Mouse (Mus musculus) liver, postnatal 0 days (tissue): ENCODE measurements around the gene Mus81. TPM values are rescaled to one million over a fixed set of nuclear protein-coding genes. Genes with fewer than 3 reads are reported as not detected.

Experiments
- ATAC-seq: fragments of 200-750 bp; cut with Nextera tagmentation; 2 replicates; pipeline ENCODE4 v1.8.0; 2017; ENCODE audit warnings: mild to moderate bottlenecking, moderate library complexity
- DNase-seq: peaks from one replicate; pipeline ENCODE4 v3.0.0-alpha.2; 2016
- H3K27ac ChIP-seq: fragments of 300-500 bp; sonication (generic); 2 replicates; pipeline ENCODE4 v1.5.1; 2014; ENCODE audit warnings: antibody characterized with exemption, moderate library complexity, mild to moderate bottlenecking, low read depth
- H3K27me3 ChIP-seq: fragments of 300-500 bp; sonication (generic); 2 replicates; pipeline ENCODE4 v1.6.1; 2014; ENCODE audit warnings: low read length, control low read depth, mixed read lengths; ENCODE audit not compliant: insufficient read depth
- H3K36me3 ChIP-seq: fragments of 300-500 bp; sonication (generic); replicated peaks from 2 replicates; pipeline ENCODE4 v1.6.1; 2014; ENCODE audit warnings: mild to moderate bottlenecking, control low read depth, low read length, moderate library complexity, mixed read lengths; ENCODE audit not compliant: insufficient read depth
- H3K4me1 ChIP-seq: fragments of 300-500 bp; sonication (generic); 2 replicates; pipeline ENCODE4 v1.6.1; 2014; ENCODE audit warnings: antibody characterized with exemption, mild to moderate bottlenecking, control low read depth; ENCODE audit not compliant: insufficient read depth
- H3K4me2 ChIP-seq: fragments of 300-500 bp; sonication (generic); 2 replicates; pipeline ENCODE4 v1.6.1; 2014; ENCODE audit warnings: low read depth, mild to moderate bottlenecking, low read length, moderate library complexity, mixed read lengths
- H3K4me3 ChIP-seq: fragments of 300-500 bp; sonication (generic); 2 replicates; pipeline ENCODE4 v1.5.1; 2014; ENCODE audit warnings: low read depth, low read length
- H3K9ac ChIP-seq: fragments of 300-500 bp; sonication (generic); replicated peaks from 2 replicates; pipeline ENCODE4 v1.6.1; 2014; ENCODE audit warnings: mild to moderate bottlenecking, moderate library complexity
- H3K9me3 ChIP-seq: fragments of 300-500 bp; sonication (generic); 2 replicates; pipeline ENCODE4 v1.6.1; 2016; ENCODE audit warnings: mild to moderate bottlenecking, control low read depth, low read length, mixed read lengths
- CTCF ChIP-seq: sonication (generic); IDR thresholded peaks from 2 replicates; pipeline ENCODE4 v1.5.1; 2016; ENCODE audit warnings: antibody characterized with exemption, low read depth
- EP300 ChIP-seq: IDR thresholded peaks from 2 replicates; pipeline ENCODE4 v1.6.1; 2016; ENCODE audit warnings: antibody characterized with exemption, low read depth, mild to moderate bottlenecking
- WGBS: fragments of 180-500 bp; shearing (Covaris S2); extraction: QIAGEN DNeasy Blood & Tissue Kit; methylation state at CpG from one replicate; pipeline ENCODE4 v1.1.7; 2014; ENCODE audit not compliant: insufficient replicate concordance; 5-methylcytosine and 5-hydroxymethylcytosine counted together
- polyA plus RNA-seq: library from polyadenylated mRNA; unstranded; fragments of >200 nt; fragmentation: Nextera tagmentation; extraction: Ambion mirVana; gene quantifications from 2 replicates; pipeline ENCODE4 v1.2.1, GENCODE M21; 2015

The Mus81 gene
- polyA plus RNA-seq, 1 experiment from 2014 or later: 11.9 TPM

DNA sequence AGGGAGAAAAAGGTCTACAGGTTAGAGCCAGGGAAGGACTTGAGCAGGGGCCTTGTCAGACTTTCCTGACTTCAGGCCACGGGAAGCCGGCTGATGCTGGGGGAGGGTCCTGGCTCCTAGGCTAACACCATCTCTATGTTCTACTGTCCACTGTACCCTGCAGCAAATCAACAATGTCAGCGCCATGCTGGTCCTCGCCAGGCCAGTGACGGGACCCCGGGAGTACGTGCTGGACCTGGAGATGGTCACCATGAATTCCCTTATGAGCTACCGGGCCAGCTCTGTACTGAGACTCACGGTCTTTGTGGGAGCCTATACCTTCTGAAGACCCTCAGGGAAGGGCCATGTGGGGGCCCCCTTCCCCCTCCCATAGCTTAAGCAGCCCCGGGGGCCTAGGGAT lies 6.8 kb downstream of the Mus81 start:
- Histone ChIP-seq H3K27me3 (no peaks in the 10 kb centered on the region), H3K9me3 (no peaks in the 10 kb centered on the region), H3K27ac (no peak overlapping the region), H3K4me3 (no peak overlapping the region), H3K4me1 (no peaks in the 10 kb centered on the region), H3K9ac (no peak overlapping the region), H3K4me2 (no peak overlapping the region), H3K36me3 (peaks cover 18% of the 10 kb centered on the region)
- ATAC-seq (no peak), DNase-seq (no peak)
- TF ChIP-seq EP300 (no peak), CTCF (no peak)
- 89% methylated on average over 10 of the region's 10 CpGs for WGBS

DNA sequence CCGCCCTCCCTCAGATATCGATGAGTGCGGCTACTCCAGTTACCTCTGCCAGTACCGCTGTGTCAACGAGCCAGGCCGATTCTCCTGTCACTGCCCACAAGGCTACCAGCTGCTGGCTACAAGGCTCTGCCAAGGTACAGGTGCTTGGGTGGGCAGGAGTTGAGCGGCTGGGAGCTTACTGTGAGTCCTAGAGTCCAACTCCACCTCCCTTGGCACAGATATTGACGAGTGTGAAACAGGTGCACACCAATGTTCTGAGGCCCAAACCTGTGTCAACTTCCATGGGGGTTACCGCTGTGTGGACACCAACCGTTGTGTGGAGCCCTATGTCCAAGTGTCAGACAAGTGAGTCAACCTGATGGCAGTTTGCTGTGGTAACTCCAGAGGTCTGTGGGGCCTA lies 8.2 kb downstream of the Mus81 start:
- H3K4me1 ChIP-seq: no peaks in the 10 kb centered on the region
- ATAC-seq (peak; percentile 40), DNase-seq (no peak)
- H3K4me3 ChIP-seq: no peak overlapping the region
- 80% methylated on average over 10 of the region's 10 CpGs for WGBS
- no peak for TF ChIP-seq CTCF
- TF ChIP-seq EP300: no peak
- no peak overlapping the region for H3K9ac ChIP-seq
- H3K36me3 ChIP-seq: peaks cover 8% of the 10 kb centered on the region
- H3K27ac ChIP-seq: no peak overlapping the region
- no peak overlapping the region for H3K4me2 ChIP-seq
- H3K27me3 ChIP-seq: peaks cover 10% of the 10 kb centered on the region
- H3K9me3 ChIP-seq: no peaks in the 10 kb centered on the region

DNA sequence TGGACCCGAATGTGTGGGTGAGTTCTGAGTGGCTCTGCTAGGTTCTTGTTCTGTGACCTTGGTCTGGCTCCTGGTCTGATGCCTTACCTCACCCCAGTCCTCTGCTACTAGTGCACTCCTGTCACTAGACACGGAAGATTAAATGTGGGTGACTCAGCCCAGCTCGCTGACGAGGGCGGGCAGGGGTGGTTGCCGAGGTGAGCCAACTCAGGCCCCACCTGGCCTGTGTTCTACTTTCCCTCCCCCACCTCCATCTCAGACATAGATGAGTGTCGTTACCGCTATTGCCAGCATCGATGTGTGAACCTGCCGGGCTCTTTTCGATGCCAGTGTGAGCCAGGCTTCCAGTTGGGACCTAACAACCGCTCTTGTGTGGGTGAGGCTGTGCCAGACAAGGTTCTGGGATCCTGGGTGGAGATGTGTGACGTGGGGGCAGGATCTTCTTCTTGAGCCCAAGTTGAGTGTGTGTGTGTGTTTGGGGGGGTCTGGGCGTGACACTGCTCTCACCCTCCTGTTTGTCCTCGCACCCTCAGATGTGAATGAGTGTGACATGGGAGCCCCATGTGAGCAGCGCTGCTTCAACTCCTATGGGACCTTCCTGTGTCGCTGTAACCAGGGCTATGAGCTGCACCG lies 10.4 kb downstream of the Mus81 start:
- Histone ChIP-seq H3K27ac (no peak overlapping the region), H3K4me3 (no peak overlapping the region), H3K9ac (no peak overlapping the region), H3K9me3 (no peaks in the 10 kb centered on the region), H3K4me1 (0 out of 2 replicates have a peak, but pooled peaks cover 3% of the 10 kb centered on the region), H3K27me3 (peaks cover 23% of the 10 kb centered on the region), H3K36me3 (peaks cover 2% of the 10 kb centered on the region; the same call in 1 of the 2 replicates), H3K4me2 (no peak overlapping the region)
- 86% methylated on average over 18 of the region's 18 CpGs for WGBS
- TF ChIP-seq EP300 (no peak), CTCF (no peak)
- no peak for DNase-seq
- ATAC-seq: no peak

GRCm38 (mm10) chr19:5477004-5477667 lies 11.1 kb downstream of the Mus81 start:
- Histone ChIP-seq H3K9ac (no peak overlapping the region), H3K4me3 (no peak overlapping the region), H3K4me2 (no peak overlapping the region), H3K27ac (no peak overlapping the region), H3K4me1 (0 out of 2 replicates have a peak, but pooled peaks cover 3% of the 10 kb centered on the region), H3K9me3 (no peaks in the 10 kb centered on the region), H3K36me3 (no peaks in the 10 kb centered on the region), H3K27me3 (peaks cover 23% of the 10 kb centered on the region)
- DNase-seq (no peak), ATAC-seq (no peak)
- no peak for TF ChIP-seq CTCF
- TF ChIP-seq EP300: no peak
- 73% methylated on average over 10 of the region's 10 CpGs for WGBS

DNA sequence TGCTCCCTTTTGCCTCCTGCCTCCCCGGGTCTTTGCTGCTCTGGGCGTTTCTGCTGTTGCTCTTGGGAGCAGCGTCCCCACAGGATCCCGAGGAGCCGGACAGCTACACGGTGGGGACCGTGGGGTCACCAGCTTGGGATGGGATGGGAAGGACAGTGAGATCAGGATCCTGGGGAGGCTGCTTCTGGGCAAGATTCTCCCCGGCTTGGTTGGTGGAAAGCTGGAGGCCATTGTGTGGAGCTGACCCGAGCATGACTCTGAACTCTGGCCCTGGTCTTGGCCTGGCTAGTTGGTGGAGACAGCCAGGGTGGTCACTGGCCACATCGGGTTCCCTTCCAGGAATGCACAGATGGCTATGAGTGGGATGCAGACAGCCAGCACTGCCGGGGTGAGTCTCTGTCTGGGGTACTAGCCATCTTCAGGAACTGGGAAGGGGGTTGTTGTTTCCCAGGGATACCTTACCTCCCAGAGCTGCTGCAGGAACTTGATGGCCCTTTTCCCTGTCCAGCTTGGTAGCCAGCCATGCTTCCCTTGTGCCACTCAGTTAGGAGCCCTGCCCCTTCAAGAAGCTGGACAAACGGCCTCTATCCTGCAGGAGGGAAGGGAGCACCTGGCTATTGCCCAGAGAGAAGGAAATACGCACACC lies 13.0 kb downstream of the Mus81 start:
- TF ChIP-seq CTCF (no peak), EP300 (no peak)
- no peaks in the 10 kb centered on the region for H3K36me3 ChIP-seq
- peak overlapping the region; percentile 49 for H3K9ac ChIP-seq
- H3K4me1 ChIP-seq: 0 out of 2 replicates have a peak, but pooled peaks cover 3% of the 10 kb centered on the region
- no peaks in the 10 kb centered on the region for H3K9me3 ChIP-seq
- WGBS: 41% methylated on average over 13 of the region's 13 CpGs
- peak overlapping the region; percentile 78 for H3K4me2 ChIP-seq
- ATAC-seq: peak; percentile 9; the same call in 1 of the 2 replicates
- 0 out of 2 replicates have a peak overlapping the region, but pooled peaks have one; percentile 12 for H3K27ac ChIP-seq
- peaks cover 23% of the 10 kb centered on the region for H3K27me3 ChIP-seq
- no peak for DNase-seq
- H3K4me3 ChIP-seq: peak overlapping the region; percentile 45
